Mouse (Mus musculus): ENCODE measurements around the gene Dmap1. TPM values are rescaled to one million over a fixed set of nuclear protein-coding genes. Genes with fewer than 3 reads are reported as not detected.
A peak's percentile ranks its signal among the peaks of the same experiment; 100 is the strongest.

The Dmap1 gene
- 28.0 and 35.1 TPM in 2 replicates for polyA plus RNA-seq (2011; ENCODE audit: insufficient read depth, insufficient read length, low read depth, missing spikeins)

DNA sequence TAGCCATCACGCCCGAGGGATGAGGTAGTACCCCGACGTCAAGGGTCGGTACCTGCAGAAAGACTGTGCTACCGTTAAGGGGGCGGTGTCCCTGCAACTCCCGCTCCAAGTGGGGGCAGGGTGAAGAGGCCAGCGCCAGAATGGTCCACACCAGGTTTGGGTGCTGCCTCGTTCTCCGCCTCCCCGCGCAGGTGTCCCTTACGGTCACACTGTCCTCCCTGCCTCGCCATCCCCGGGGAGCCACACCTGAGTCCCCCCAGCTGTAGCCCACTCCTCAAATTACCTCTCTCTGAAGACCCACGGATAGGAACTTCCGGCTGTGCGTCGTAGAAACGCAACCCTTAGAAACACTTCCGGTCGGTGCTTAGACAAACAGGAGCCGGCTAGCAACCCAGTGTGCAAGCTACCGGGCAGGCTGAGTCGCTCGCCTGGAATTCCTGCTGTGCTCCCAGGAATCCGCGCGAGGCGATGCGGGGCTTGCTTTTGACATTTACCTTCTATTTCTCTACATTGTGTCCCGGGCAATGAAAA is at the start of gene Dmap1:
TSS of gene Dmap1 (minus strand) at position 343 of the 531 bp plus-strand sequence.
- TF ChIP-seq CTCF (IDR thresholded peaks at IDR 0.05; ENCODE audit: low read depth, low read length) (no peak), POLR2A (IDR thresholded peaks at IDR 0.05; ENCODE audit: insufficient read depth, low read length) (peak; percentile 62)
- Histone ChIP-seq H3K27ac (ENCODE audit: insufficient read depth, low read length) (no peak within 1 kb of the TSS), H3K9ac (ENCODE audit: low read depth, poor library complexity, severe bottlenecking) (peak within 1 kb of the TSS; percentile 67), H3K36me3 (ENCODE audit: control insufficient read depth, insufficient read depth, low read length, poor library complexity, severe bottlenecking) (0 out of 2 replicates have a peak, but pooled peaks cover 4% of the 10 kb centered on the region), H3K4me3 (ENCODE audit: low read depth, low read length) (peak within 1 kb of the TSS; percentile 91), H3K4me1 (ENCODE audit: control insufficient read depth, insufficient read depth, low read length) (no peaks in the 10 kb centered on the region), H3K9me3 (replicated peaks; ENCODE audit: control insufficient read depth, insufficient read depth, low read length, poor library complexity, severe bottlenecking) (no peaks in the 10 kb centered on the region), H3K27me3 (ENCODE audit: control insufficient read depth, insufficient read depth, low read length, poor library complexity, severe bottlenecking) (no peaks in the 10 kb centered on the region)

DNA sequence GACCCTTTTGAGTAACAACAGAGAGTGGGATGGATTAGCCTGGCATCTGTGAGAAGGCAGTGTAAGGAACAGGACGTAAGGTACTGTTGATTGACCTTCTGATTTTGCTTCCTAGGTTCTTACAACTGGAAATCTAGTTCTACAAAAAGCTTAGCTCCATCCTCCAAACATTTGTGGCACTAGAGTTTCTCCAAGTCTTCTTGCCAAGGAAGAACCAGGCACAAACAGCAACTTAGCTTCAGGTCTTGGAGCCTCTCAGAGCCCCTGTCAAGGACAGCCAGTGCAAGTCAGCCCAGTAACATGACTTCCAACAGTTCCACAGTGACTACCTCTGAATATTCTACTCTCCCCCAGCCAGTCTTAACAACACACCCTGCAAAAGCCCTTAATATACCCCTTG is 42.0 kb upstream of the Dmap1 start, which contains the start of gene Gm12845:
TSS of gene Gm12845 (plus strand) at position 301 of the 400 bp plus-strand sequence.
- H3K36me3 ChIP-seq (ENCODE audit: control insufficient read depth, insufficient read depth, low read length, poor library complexity, severe bottlenecking), result no peaks in the 10 kb centered on the region
- H3K4me1 ChIP-seq (ENCODE audit: control insufficient read depth, insufficient read depth, low read length), result no peaks in the 10 kb centered on the region
- H3K27me3 ChIP-seq (ENCODE audit: control insufficient read depth, insufficient read depth, low read length, poor library complexity, severe bottlenecking), result no peaks in the 10 kb centered on the region
- TF ChIP-seq POLR2A (IDR thresholded peaks at IDR 0.05; ENCODE audit: insufficient read depth, low read length) (no peak), EP300 (IDR thresholded peaks at IDR 0.05; ENCODE audit: insufficient read depth, low read depth, low read length) (no peak), CTCF (IDR thresholded peaks at IDR 0.05; ENCODE audit: low read depth, low read length) (no peak)
- no peak within 1 kb of the TSS for H3K9ac ChIP-seq (ENCODE audit: low read depth, poor library complexity, severe bottlenecking)
- H3K4me3 ChIP-seq (ENCODE audit: low read depth, low read length), result no peak within 1 kb of the TSS
- H3K9me3 ChIP-seq (replicated peaks; ENCODE audit: control insufficient read depth, insufficient read depth, low read length, poor library complexity, severe bottlenecking), result no peaks in the 10 kb centered on the region
- H3K27ac ChIP-seq (ENCODE audit: insufficient read depth, low read length), result no peak within 1 kb of the TSS

DNA sequence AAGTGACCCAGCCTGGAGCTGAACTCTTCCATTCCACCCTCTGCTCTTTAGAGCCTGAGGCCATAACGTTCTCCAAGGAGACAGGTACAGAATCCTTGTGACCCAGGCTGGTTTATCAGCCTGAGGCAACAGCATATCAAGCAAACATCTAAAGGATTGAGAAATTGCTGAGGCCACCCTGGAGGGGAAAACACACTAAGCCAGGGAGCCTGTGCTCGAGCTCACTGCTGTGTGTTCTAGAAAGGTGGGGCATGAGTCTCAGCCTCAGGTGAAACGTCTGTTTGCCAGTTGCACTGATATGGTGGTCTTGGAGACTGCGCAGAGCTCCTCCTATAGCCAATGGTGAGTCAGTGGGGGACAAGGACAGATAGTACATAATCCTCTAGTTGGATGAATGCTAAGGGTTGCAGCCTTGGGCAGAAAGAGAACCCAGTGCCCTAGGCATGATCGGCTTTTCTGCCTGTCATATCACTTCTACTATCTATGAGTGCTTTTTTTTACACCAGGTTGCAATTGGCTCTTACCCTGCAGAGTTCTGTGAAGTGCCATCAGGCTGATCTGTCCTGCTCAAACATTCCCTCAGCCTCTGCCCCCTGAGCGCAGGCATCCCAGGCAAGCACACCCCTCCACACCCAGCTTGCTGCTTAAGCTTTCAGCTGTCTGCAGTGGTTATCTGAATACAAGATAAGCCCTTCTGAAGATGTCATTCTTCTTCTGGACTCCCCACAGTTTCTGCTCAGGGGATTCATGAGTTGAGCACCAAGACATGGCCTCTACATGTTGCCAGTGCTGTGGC is 31.4 kb upstream of the Dmap1 start:
- no peak overlapping the region for H3K4me3 ChIP-seq (ENCODE audit: low read depth, low read length)
- no peaks in the 10 kb centered on the region for H3K36me3 ChIP-seq (ENCODE audit: control insufficient read depth, insufficient read depth, low read length, poor library complexity, severe bottlenecking)
- no peak overlapping the region for H3K9ac ChIP-seq (ENCODE audit: low read depth, poor library complexity, severe bottlenecking)
- H3K27me3 ChIP-seq (ENCODE audit: control insufficient read depth, insufficient read depth, low read length, poor library complexity, severe bottlenecking), result no peaks in the 10 kb centered on the region
- H3K4me1 ChIP-seq (ENCODE audit: control insufficient read depth, insufficient read depth, low read length), result no peaks in the 10 kb centered on the region
- no peak overlapping the region for H3K27ac ChIP-seq (ENCODE audit: insufficient read depth, low read length)
- TF ChIP-seq EP300 (IDR thresholded peaks at IDR 0.05; ENCODE audit: insufficient read depth, low read depth, low read length) (no peak), CTCF (IDR thresholded peaks at IDR 0.05; ENCODE audit: low read depth, low read length) (no peak), POLR2A (IDR thresholded peaks at IDR 0.05; ENCODE audit: insufficient read depth, low read length) (no peak)
- no peaks in the 10 kb centered on the region for H3K9me3 ChIP-seq (replicated peaks; ENCODE audit: control insufficient read depth, insufficient read depth, low read length, poor library complexity, severe bottlenecking)

DNA sequence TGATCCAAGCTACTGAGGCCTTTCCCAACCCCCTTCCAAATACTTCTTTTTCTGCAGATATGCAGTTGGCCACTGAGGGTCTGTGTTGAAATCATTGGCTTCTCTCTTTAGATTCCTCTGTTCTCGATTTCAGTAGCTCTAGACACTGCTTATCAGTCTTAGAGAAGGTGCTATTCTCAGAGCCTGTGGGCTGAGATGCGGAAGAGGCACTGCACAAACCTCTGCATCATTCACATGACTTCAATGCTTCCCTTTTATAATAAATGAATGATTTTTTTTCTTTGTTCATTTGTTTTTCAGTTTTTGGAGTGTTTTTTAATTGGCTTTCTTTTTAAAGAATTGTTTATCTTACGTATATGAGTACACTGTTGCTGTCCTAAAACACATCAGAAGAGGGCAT is 30.2 kb upstream of the Dmap1 start:
- Histone ChIP-seq H3K9me3 (replicated peaks; ENCODE audit: control insufficient read depth, insufficient read depth, low read length, poor library complexity, severe bottlenecking) (no peaks in the 10 kb centered on the region), H3K36me3 (ENCODE audit: control insufficient read depth, insufficient read depth, low read length, poor library complexity, severe bottlenecking) (no peaks in the 10 kb centered on the region), H3K9ac (ENCODE audit: low read depth, poor library complexity, severe bottlenecking) (no peak overlapping the region), H3K27me3 (ENCODE audit: control insufficient read depth, insufficient read depth, low read length, poor library complexity, severe bottlenecking) (no peaks in the 10 kb centered on the region), H3K4me1 (ENCODE audit: control insufficient read depth, insufficient read depth, low read length) (no peaks in the 10 kb centered on the region), H3K4me3 (ENCODE audit: low read depth, low read length) (no peak overlapping the region), H3K27ac (ENCODE audit: insufficient read depth, low read length) (no peak overlapping the region)
- TF ChIP-seq CTCF (IDR thresholded peaks at IDR 0.05; ENCODE audit: low read depth, low read length) (no peak), POLR2A (IDR thresholded peaks at IDR 0.05; ENCODE audit: insufficient read depth, low read length) (no peak), EP300 (IDR thresholded peaks at IDR 0.05; ENCODE audit: insufficient read depth, low read depth, low read length) (no peak)

GRCm38 (mm10) chr4:117708780-117709550 is 26.9 kb upstream of the Dmap1 start:
- Histone ChIP-seq H3K9ac (ENCODE audit: low read depth, poor library complexity, severe bottlenecking) (no peak overlapping the region), H3K9me3 (replicated peaks; ENCODE audit: control insufficient read depth, insufficient read depth, low read length, poor library complexity, severe bottlenecking) (no peaks in the 10 kb centered on the region), H3K36me3 (ENCODE audit: control insufficient read depth, insufficient read depth, low read length, poor library complexity, severe bottlenecking) (no peaks in the 10 kb centered on the region), H3K27ac (ENCODE audit: insufficient read depth, low read length) (no peak overlapping the region), H3K4me1 (ENCODE audit: control insufficient read depth, insufficient read depth, low read length) (no peaks in the 10 kb centered on the region), H3K27me3 (ENCODE audit: control insufficient read depth, insufficient read depth, low read length, poor library complexity, severe bottlenecking) (no peaks in the 10 kb centered on the region), H3K4me3 (ENCODE audit: low read depth, low read length) (no peak overlapping the region)
- no peak for TF ChIP-seq CTCF (IDR thresholded peaks at IDR 0.05; ENCODE audit: low read depth, low read length)
- no peak for TF ChIP-seq EP300 (IDR thresholded peaks at IDR 0.05; ENCODE audit: insufficient read depth, low read depth, low read length)
- TF ChIP-seq POLR2A (IDR thresholded peaks at IDR 0.05; ENCODE audit: insufficient read depth, low read length), result no peak
